Mouse (Mus musculus): Measurements from ENCODE around the gene Ptchd4. TPM values are rescaled to one million over a fixed set of nuclear protein-coding genes. Genes with fewer than 3 reads are reported as not detected.

The Ptchd4 gene
- under 1 TPM; 0.69 to 0.76 TPM for total RNA-seq (2021)
- long read RNA-seq, experiment 1, partial matches to known transcripts: 0 of 1 reads
- long read RNA-seq, experiment 1, other reads (novel, unspliced or antisense): 1 of 1 reads
- long read RNA-seq, experiment 2: 0 reads

GRCm38 (mm10) chr17:42315669-42316611 is at the start of gene Ptchd4:
TSS of gene Ptchd4 (plus strand) at chr17:42315947.
- DNase-seq: peak; percentile 38

- no peak for DNase-seq
Observed at GRCm38 (mm10) chr17:42276861-42277260, 38.9 kb upstream of the Ptchd4 start.

GRCm38 (mm10) chr17:42284391-42284790 is 31.4 kb upstream of the Ptchd4 start:
- no peak for DNase-seq

- no peak for DNase-seq
Observed at GRCm38 (mm10) chr17:42286255-42286654, 29.5 kb upstream of the Ptchd4 start.

DNA sequence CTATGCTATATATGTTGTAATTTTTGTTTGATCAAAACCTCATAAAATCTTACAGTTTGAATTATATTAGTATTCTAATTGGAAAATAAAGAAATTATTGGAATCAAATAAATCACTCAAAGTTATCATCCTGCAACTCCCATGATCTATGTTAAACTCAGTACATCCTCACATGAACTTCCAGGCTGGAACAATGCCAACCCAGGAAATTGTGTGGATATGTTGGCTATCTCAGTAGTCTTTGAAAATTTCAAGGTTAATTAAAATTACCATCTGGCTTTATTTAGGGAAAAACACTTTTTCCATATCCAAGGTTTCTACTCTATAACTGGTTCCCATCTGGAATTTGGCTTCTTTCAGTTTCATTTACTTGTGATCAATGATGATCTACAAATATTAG is 25.4 kb upstream of the Ptchd4 start:
- no peak for DNase-seq

GRCm38 (mm10) chr17:42291793-42292192 is 24.0 kb upstream of the Ptchd4 start:
- DNase-seq: no peak

- DNase-seq: peak; percentile 4
Observed at GRCm38 (mm10) chr17:42297986-42298385, 17.8 kb upstream of the Ptchd4 start.

GRCm38 (mm10) chr17:42299681-42300080 is 16.1 kb upstream of the Ptchd4 start:
- DNase-seq: no peak

DNA sequence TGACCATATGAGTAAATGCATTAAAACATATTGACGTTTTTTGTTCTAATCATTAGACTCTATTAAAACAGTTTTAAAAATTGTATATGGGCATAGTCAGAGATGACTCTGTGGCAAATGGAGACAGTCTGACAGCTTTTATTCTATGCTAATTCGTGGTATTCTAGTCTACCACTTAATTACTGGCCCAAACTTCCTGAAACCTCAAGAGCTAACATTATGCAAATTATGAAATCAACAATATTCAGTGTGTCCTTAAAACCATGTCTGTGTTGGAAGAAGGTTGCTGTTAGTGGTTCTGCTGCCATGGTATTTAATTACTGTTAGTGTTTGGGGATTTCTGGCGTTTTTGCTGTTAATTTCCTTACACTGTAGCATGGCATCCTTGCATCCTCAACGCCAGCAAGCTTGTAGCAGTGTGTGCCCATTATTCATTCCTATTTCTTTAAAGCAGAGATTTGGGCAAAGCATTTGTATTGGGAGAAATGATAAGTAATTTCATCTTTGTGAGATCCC is 12.6 kb upstream of the Ptchd4 start:
- DNase-seq: no peak

GRCm38 (mm10) chr17:42304262-42304661 is 11.5 kb upstream of the Ptchd4 start:
- DNase-seq: no peak

- no peak for DNase-seq
Observed at GRCm38 (mm10) chr17:42307001-42307400, 8.7 kb upstream of the Ptchd4 start.

GRCm38 (mm10) chr17:42310136-42310535 is 5.6 kb upstream of the Ptchd4 start:
- DNase-seq: no peak

GRCm38 (mm10) chr17:42316612-42316982 is 850 bp downstream of the Ptchd4 start:
- DNase-seq: peak; percentile 13

- DNase-seq: no peak
Observed at GRCm38 (mm10) chr17:42335787-42336186, 20.0 kb downstream of the Ptchd4 start.

GRCm38 (mm10) chr17:42336571-42336970 is 20.8 kb downstream of the Ptchd4 start:
- DNase-seq: no peak

DNA sequence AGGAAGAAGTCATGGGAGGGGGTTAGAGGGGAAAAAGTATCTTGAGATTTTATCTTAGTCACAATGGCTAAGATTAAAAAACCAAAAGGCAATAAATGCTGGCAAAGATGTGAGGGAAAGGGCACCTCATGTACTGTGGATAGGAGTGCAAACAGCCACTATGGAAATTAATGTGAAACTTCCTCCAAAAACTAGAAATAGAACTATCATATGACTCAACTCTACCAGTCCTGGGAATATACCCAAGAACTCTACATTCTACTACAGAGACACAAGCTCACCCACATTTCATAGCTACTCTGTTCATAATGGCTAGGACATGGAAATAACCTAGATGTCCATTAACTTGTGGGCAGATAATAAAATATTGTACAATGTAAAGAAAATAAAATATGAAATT is 30.3 kb downstream of the Ptchd4 start:
- DNase-seq: no peak

GRCm38 (mm10) chr17:42358481-42358880 is 42.7 kb downstream of the Ptchd4 start:
- no peak for DNase-seq

DNA sequence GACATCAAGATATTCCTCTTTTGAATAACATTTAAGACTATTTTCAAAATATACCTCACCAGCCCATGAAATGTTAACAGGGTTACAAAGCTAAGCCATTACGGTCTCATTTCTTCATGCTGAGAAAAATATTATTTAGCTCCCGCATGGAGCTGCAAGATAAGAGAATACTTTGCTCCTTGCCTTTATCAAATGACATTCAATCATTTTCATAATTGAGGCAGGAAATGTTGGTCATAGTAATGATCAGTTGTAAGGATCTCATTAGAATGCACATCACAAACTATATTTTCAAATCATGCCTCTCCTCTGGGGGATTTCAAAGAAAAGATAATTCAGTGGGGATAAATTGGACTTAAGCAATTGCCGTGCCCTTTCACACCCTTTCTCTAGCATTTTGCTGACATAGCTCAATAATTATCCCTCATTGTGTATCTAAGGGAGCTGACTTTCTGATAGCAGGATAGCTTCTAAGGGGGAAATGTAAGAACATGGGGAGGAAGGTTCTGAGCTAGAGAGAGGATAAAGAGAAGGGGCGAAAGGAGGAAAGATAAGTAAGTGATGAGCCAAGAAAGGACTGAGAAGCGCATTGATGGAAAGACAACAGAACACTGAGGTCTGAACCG is 47.5 kb downstream of the Ptchd4 start:
- no peak for DNase-seq

DNA sequence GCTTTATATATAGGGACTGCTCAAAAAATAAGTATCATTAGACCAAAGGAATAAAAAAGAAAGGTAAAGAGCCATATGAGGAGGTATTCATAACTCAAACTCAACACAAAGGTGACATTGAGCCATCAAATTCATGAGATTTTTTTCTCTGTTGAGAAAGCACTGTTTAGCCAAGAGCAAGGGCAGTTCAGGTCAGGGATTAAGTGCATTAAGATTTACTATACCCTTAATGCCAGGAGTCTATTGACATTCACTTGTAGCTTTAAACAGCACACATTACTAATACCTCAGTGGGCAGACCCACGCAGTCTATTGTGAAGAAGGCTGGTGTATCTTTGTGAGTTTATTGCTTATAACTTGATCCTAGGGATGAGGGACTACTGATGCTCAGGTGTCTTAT is 49.0 kb downstream of the Ptchd4 start:
- no peak for DNase-seq

DNA sequence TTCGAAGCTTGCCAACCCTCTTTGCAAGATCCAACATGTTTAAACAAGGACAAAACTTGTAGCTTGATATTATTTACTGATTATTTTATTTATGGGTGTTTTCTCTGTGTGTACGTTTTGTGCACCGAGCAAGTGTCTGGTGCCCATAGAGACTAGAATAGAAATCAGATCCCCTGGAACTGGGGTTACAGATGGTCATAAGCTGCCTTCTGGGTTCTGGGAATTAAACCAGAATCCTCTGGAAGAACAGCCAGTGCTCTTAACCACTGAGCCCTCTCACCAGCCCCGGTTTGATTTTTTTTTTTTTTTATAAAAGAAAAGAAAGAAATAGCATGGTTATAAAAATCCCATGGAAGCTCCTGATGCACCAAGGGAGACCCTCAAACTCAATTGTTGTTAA is 59.1 kb downstream of the Ptchd4 start:
- no peak for DNase-seq

DNA sequence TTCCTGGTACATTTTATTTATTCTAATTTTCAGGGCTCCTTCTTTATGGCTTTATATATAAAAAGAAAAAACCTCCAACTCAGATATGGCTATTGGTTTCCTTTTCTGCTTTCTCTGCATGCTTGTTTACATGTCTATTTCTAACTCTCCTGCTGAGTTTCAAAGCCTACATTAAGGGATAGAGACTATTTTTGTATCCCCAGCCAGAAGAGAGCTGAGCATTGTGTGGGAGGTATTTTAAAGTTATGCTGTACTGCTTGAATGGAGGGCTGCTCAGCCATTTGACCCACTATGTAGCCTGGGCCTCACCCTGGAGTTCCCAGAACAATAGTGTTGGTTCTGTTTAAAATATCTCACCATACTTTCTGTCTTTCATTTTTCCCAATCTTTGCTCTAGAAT is 77.3 kb downstream of the Ptchd4 start:
- DNase-seq: no peak

GRCm38 (mm10) chr17:42395299-42395698 is 79.6 kb downstream of the Ptchd4 start:
- DNase-seq: no peak

- no peak for DNase-seq
Observed at GRCm38 (mm10) chr17:42418449-42418848, 102.7 kb downstream of the Ptchd4 start.
